Mouse (Mus musculus): ENCODE measurements around the gene Ubqln1. TPM values are rescaled to one million over a fixed set of nuclear protein-coding genes. Genes with fewer than 3 reads are reported as not detected.

The Ubqln1 gene
- polyA plus RNA-seq, 1 experiment, result 75.4 TPM

DNA sequence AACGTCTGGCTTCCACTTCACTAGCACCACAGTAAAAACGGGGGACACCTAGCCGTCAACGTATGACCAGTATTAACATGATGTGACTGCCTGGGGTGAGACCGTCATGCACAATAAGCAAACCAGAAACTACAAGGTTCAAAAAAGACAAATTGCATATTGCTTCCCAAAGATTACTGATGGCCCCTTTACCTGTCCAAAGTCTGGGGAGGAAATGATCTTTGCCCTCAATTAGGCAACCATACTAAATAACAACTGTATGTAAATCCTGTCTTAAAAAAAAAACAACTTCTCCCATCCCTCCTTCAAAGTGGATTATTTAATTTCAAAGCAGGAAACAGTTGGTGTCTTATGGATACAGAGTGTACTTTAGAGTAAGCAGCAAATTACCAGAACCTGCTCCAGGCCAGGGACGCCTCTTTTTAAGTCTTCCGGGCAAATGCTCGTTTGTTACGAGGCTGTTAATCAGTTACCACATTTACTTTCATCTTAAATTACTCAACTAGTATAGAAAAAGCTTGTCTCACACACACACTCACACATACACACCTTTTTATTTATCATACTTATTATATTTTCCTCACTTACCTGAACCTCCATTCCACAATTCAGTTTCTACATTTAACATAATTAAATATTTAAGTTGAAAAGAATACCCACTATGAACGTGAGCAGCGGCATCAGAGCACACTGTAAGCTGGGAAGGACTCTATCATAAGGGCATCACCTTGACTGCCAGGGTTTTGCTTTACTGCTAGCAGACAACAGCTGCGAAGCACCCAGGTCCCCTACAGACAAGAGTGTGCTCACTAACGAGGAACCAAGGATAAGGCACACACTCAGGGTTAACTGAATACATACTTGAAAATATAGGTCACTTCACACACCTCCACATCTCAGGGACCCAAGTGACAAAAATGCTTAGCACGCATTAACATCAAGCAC, 33.6 kb downstream of the Ubqln1 start:
- no peak overlapping the region for H3K27ac ChIP-seq (ENCODE audit: insufficient read depth, low read length)
- TF ChIP-seq POLR2A (IDR thresholded peaks at IDR 0.05; ENCODE audit: low read depth, low read length) (no peak), CTCF (IDR thresholded peaks at IDR 0.05; ENCODE audit: extremely low read depth, insufficient read depth, insufficient read length, insufficient replicate concordance) (no peak)
- no peak for DNase-seq (ENCODE audit: low read depth in 1 of 2, low spot score in 2 of 2)
- H3K4me3 ChIP-seq (ENCODE audit: extremely low read depth, insufficient read depth, insufficient read length), result no peak overlapping the region
- H3K27me3 ChIP-seq (ENCODE audit: control insufficient read depth, insufficient read depth, low read length), result no peaks in the 10 kb centered on the region
- no peaks in the 10 kb centered on the region for H3K4me1 ChIP-seq (ENCODE audit: control insufficient read depth, insufficient read depth, insufficient read length)
- WGBS, result 94% methylated on average over 14 of the region's 14 CpGs
- peaks cover 37% of the 10 kb centered on the region for H3K36me3 ChIP-seq (ENCODE audit: control insufficient read depth, insufficient read depth, low read length)

DNA sequence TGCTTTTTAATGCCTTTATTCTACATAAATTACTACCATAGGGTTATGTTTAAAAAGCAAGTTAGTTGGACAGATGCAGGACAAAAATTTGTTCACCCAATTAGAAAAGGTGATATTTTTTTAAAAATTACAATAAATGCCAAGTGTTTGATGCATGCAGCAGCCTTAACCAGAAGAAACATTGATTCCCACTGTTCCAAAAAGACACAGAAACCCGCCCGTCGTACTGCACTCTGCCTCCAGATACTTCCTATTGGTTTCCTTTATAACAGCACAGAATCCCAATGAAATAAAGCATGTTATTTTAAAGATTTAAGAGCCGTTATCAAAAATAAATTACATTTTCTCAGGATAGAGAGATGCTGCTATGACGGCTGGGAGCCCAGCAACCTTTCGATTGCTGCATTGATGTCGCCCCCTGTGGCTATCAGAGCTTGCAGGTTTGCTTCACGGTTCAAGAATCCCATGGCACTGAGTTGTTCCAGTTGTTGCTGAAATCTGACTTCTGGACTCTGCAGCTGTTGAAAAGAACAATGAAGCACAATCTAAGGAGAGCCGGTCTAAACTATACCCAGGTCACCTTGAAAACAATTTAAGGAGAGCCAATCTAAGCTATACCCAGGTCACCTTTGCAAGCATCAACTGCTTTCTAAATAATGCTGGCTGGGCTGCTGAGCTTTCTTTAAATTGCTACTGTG, 37.8 kb downstream of the Ubqln1 start:
- DNase-seq (ENCODE audit: low read depth in 1 of 2, low spot score in 2 of 2), result peak in 1 of 2 experiments; percentile 100
- Histone ChIP-seq H3K4me3 (ENCODE audit: extremely low read depth, insufficient read depth, insufficient read length) (no peak overlapping the region), H3K36me3 (ENCODE audit: control insufficient read depth, insufficient read depth, low read length) (peaks cover 30% of the 10 kb centered on the region), H3K4me1 (ENCODE audit: control insufficient read depth, insufficient read depth, insufficient read length) (no peaks in the 10 kb centered on the region), H3K27ac (ENCODE audit: insufficient read depth, low read length) (no peak overlapping the region), H3K27me3 (ENCODE audit: control insufficient read depth, insufficient read depth, low read length) (no peaks in the 10 kb centered on the region)
- TF ChIP-seq POLR2A (IDR thresholded peaks at IDR 0.05; ENCODE audit: low read depth, low read length) (no peak), CTCF (IDR thresholded peaks at IDR 0.05; ENCODE audit: extremely low read depth, insufficient read depth, insufficient read length, insufficient replicate concordance) (no peak)
- 96% methylated on average over 9 of the region's 9 CpGs for WGBS

DNA sequence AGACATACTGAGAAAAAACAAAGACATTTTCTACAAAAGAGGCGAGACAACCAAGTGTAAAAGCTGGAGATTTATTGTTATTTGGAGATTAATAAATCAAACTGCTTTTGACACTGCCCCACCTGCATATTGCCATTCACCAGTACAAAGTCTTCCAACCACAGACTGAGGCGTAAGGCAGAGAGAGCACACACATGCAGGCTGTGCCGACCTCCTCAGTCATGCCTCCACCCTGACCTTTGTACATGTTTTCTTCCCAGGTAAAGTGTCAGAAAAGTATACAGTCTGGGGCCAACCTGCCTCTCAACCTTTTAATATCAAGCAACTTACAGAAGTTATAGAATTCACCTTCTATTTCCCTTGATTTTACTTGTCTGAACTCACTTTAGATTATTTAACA, 39.3 kb downstream of the Ubqln1 start:
- Histone ChIP-seq H3K4me1 (ENCODE audit: control insufficient read depth, insufficient read depth, insufficient read length) (no peaks in the 10 kb centered on the region), H3K27ac (ENCODE audit: insufficient read depth, low read length) (no peak overlapping the region), H3K27me3 (ENCODE audit: control insufficient read depth, insufficient read depth, low read length) (no peaks in the 10 kb centered on the region), H3K36me3 (ENCODE audit: control insufficient read depth, insufficient read depth, low read length) (peaks cover 30% of the 10 kb centered on the region), H3K4me3 (ENCODE audit: extremely low read depth, insufficient read depth, insufficient read length) (no peak overlapping the region)
- DNase-seq (ENCODE audit: low read depth in 1 of 2, low spot score in 2 of 2), result no peak
- TF ChIP-seq POLR2A (IDR thresholded peaks at IDR 0.05; ENCODE audit: low read depth, low read length), result no peak
- no peak for TF ChIP-seq CTCF (IDR thresholded peaks at IDR 0.05; ENCODE audit: extremely low read depth, insufficient read depth, insufficient read length, insufficient replicate concordance)
- whole genome bisulfite sequencing, result 96% methylated on average over 3 of the region's 3 CpGs

DNA sequence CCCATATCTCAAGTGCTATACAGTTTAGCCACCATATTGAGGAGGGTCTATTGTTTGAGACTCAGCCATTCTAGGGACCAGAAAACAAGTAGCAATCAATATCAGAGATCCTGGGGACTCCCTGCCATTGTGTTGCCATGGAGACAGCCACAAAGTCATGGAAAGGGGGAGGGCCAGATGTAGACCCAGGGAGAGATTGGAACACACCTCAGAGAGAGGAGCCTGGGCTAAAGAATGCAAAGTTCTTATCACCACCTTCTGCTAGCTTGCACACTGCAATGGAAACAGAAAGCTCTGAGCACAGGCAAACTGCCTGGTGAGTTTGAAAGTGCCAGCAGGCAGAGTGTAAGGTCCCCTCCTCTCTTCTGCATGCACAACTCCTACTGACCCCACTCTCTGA, 47.3 kb downstream of the Ubqln1 start:
- no peaks in the 10 kb centered on the region for H3K4me1 ChIP-seq (ENCODE audit: control insufficient read depth, insufficient read depth, insufficient read length)
- H3K4me3 ChIP-seq (ENCODE audit: extremely low read depth, insufficient read depth, insufficient read length), result no peak overlapping the region
- no peak overlapping the region for H3K27ac ChIP-seq (ENCODE audit: insufficient read depth, low read length)
- H3K27me3 ChIP-seq (ENCODE audit: control insufficient read depth, insufficient read depth, low read length), result no peaks in the 10 kb centered on the region
- peaks cover 6% of the 10 kb centered on the region for H3K36me3 ChIP-seq (ENCODE audit: control insufficient read depth, insufficient read depth, low read length)
- TF ChIP-seq POLR2A (IDR thresholded peaks at IDR 0.05; ENCODE audit: low read depth, low read length) (no peak), CTCF (IDR thresholded peaks at IDR 0.05; ENCODE audit: extremely low read depth, insufficient read depth, insufficient read length, insufficient replicate concordance) (no peak)
- DNase-seq (ENCODE audit: low read depth in 1 of 2, low spot score in 2 of 2), result no peak

DNA sequence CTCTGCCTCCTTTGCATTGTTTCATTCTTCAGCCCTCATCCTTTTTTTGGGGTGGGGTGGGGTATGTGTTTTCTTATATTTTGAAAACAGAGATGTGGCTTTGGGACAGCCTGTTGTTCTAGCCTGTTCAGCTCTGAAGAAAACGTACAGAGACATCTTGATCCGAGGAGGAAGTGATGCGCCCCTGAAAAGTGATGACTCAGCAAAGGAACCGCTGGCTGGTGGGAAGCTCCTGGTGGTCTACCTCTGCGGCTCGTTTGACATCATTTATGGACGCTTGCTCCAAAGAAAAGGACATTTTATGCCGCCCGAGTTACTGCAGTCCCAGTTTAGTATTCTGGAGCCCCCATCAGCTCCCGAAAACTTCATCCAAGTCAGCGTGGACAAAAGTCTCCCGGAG, 52.1 kb downstream of the Ubqln1 start:
- 90% methylated on average over 12 of the region's 12 CpGs for WGBS
- TF ChIP-seq CTCF (IDR thresholded peaks at IDR 0.05; ENCODE audit: extremely low read depth, insufficient read depth, insufficient read length, insufficient replicate concordance), result no peak
- TF ChIP-seq POLR2A (IDR thresholded peaks at IDR 0.05; ENCODE audit: low read depth, low read length), result no peak
- Histone ChIP-seq H3K36me3 (ENCODE audit: control insufficient read depth, insufficient read depth, low read length) (peaks cover 28% of the 10 kb centered on the region), H3K4me3 (ENCODE audit: extremely low read depth, insufficient read depth, insufficient read length) (no peak overlapping the region), H3K27ac (ENCODE audit: insufficient read depth, low read length) (no peak overlapping the region), H3K27me3 (ENCODE audit: control insufficient read depth, insufficient read depth, low read length) (no peaks in the 10 kb centered on the region), H3K4me1 (ENCODE audit: control insufficient read depth, insufficient read depth, insufficient read length) (no peaks in the 10 kb centered on the region)
- DNase-seq (ENCODE audit: low read depth in 1 of 2, low spot score in 2 of 2), result no peak

DNA sequence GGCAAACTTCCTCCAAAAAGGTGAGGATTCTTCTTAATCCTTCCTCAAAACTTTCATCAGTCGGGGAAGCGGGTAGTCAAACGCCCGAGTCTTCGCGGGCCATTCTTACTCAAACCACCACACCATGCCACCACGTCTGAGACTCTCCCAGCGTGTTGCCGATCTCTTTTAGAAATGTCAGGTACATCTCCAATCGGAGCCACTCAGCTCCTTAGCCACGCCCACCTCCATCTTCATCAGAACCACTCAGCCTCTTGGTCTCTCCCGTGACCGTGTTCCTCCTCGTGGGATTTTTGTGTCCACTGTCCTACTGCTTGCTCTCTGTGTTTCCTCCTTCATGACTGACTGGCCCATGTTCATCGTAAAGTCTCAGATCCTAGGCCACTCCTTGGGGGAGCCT, 54.7 kb downstream of the Ubqln1 start:
- WGBS, result 91% methylated on average over 15 of the region's 15 CpGs
- peaks cover 28% of the 10 kb centered on the region for H3K36me3 ChIP-seq (ENCODE audit: control insufficient read depth, insufficient read depth, low read length)
- H3K27me3 ChIP-seq (ENCODE audit: control insufficient read depth, insufficient read depth, low read length), result no peaks in the 10 kb centered on the region
- no peak for TF ChIP-seq CTCF (IDR thresholded peaks at IDR 0.05; ENCODE audit: extremely low read depth, insufficient read depth, insufficient read length, insufficient replicate concordance)
- no peak for TF ChIP-seq POLR2A (IDR thresholded peaks at IDR 0.05; ENCODE audit: low read depth, low read length)
- no peak for DNase-seq (ENCODE audit: low read depth in 1 of 2, low spot score in 2 of 2)
- H3K27ac ChIP-seq (ENCODE audit: insufficient read depth, low read length), result no peak overlapping the region
- peaks cover 7% of the 10 kb centered on the region; the same call in 1 of the 2 replicates for H3K4me1 ChIP-seq (ENCODE audit: control insufficient read depth, insufficient read depth, insufficient read length)
- H3K4me3 ChIP-seq (ENCODE audit: extremely low read depth, insufficient read depth, insufficient read length), result no peak overlapping the region
